Mouse (Mus musculus) kidney, adult 11 months (tissue): ENCODE results near the gene Proser2.

ENCODE experiments used
- DNase-seq: peaks from one replicate; pipeline ENCODE4 v3.0.0; 2022

The Proser2 gene

GRCm38 (mm10) chr2:6071598-6072440 lies 58.2 kb downstream of the Proser2 start:
- DNase-seq = no peak

GRCm38 (mm10) chr2:6070925-6071324 lies 59.1 kb downstream of the Proser2 start:
- no peak for DNase-seq

- DNase-seq = no peak
These were observed 62.7 kb downstream of the Proser2 start for GRCm38 (mm10) chr2:6067341-6067740.

GRCm38 (mm10) chr2:6060071-6060804 lies 69.8 kb downstream of the Proser2 start:
- DNase-seq = no peak

- no peak for DNase-seq
These were observed 70.7 kb downstream of the Proser2 start for GRCm38 (mm10) chr2:6059291-6059690.

- no peak for DNase-seq
These were observed 73.5 kb downstream of the Proser2 start for GRCm38 (mm10) chr2:6056518-6056917.

- DNase-seq = no peak
These were observed 74.5 kb downstream of the Proser2 start for GRCm38 (mm10) chr2:6055466-6055865.

GRCm38 (mm10) chr2:6049018-6049417 lies 81.0 kb downstream of the Proser2 start:
- no peak for DNase-seq

GRCm38 (mm10) chr2:6048570-6048969 lies 81.4 kb downstream of the Proser2 start:
- no peak for DNase-seq
